Mouse (Mus musculus): Measurements from ENCODE around the gene Cst6.

DNA sequence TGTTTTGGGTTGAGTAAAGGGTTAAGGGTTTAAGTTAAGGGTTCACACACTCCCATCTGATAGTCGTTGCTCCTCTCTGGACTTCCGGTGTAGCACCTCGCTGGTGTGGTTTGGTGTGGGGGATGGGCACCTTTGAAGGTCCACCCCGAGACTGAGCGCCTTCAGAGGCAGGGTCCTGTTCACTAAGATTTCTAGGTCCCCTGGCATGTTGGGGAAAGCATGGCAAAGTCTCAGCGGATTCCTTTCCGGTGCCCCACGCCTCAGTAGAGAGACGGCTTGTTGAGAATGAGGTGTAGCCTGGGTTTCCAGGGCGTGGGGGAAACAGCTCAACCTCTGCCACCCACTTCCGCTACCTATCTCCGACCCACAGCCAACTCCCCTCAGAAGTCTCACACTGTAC, 40.3 kb upstream of the Cst6 start:
- TF ChIP-seq CTCF (IDR thresholded peaks at IDR 0.05; ENCODE audit: control insufficient read depth, insufficient read depth, low read length) (no peak), POLR2A (IDR thresholded peaks at IDR 0.05; ENCODE audit: borderline replicate concordance, control insufficient read depth, low read depth, low read length) (peak; percentile 48; the same call in 1 of the 2 replicates)

Measured in bone marrow, adult 2 months (tissue).